Mouse (Mus musculus) hindbrain, embryonic 15.5 days (tissue): ENCODE measurements around the gene Psmc3. TPM values are rescaled to one million over a fixed set of nuclear protein-coding genes. Genes with fewer than 3 reads are reported as not detected.

Experiments used
- polyA plus RNA-seq: library from polyadenylated mRNA; unstranded; fragments of >200 nt; fragmentation: Nextera tagmentation; extraction: Ambion mirVana; gene quantifications from 2 replicates; pipeline ENCODE4 v1.2.1, GENCODE M21; 2015

The Psmc3 gene
- polyA plus RNA-seq, 1 experiment from 2014 or later, result 239 TPM

Other genes with a start within 250 kb of the Psmc3 start
- 231 and 236 TPM in 2 replicates for gene Mtch2, start 206.9 kb upstream of the Psmc3 start, polyA plus RNA-seq
- 152 and 182 TPM in 2 replicates for gene C1qtnf4, start 168.1 kb upstream of the Psmc3 start, polyA plus RNA-seq
- 52.7 and 58.0 TPM in 2 replicates for gene Kbtbd4, start 149.3 kb upstream of the Psmc3 start, polyA plus RNA-seq
- 208 and 220 TPM in 2 replicates for gene Ndufs3, start 149.2 kb upstream of the Psmc3 start, polyA plus RNA-seq
- gene Celf1, start 113.6 kb upstream of the Psmc3 start, polyA plus RNA-seq, result 94.7 and 103 TPM in 2 replicates
- gene Rapsn, start 18.4 kb upstream of the Psmc3 start, polyA plus RNA-seq, result 0.83 and 0.89 TPM in 2 replicates
- gene Slc39a13, start 16.4 kb downstream of the Psmc3 start, polyA plus RNA-seq, result 34.5 and 34.8 TPM in 2 replicates
- 3.8 and 5.6 TPM in 2 replicates for gene Spi1, start 28.4 kb downstream of the Psmc3 start, polyA plus RNA-seq
- 0.05 TPM in 1 of 2 replicates, not detected in the other for gene Mybpc3, start 64.1 kb downstream of the Psmc3 start, polyA plus RNA-seq
- 57.6 and 62.3 TPM in 2 replicates for gene Madd, start 129.8 kb downstream of the Psmc3 start, polyA plus RNA-seq
- 2.5 and 2.6 TPM in 2 replicates for gene Nr1h3, start 148.8 kb downstream of the Psmc3 start, polyA plus RNA-seq
- gene Acp2, start 148.9 kb downstream of the Psmc3 start, polyA plus RNA-seq, result 36.2 and 37.2 TPM in 2 replicates
- gene Ddb2, start 183.0 kb downstream of the Psmc3 start, polyA plus RNA-seq, result 16.3 and 16.6 TPM in 2 replicates
- 17.0 and 17.7 TPM in 2 replicates for gene Pacsin3, start 201.9 kb downstream of the Psmc3 start, polyA plus RNA-seq
- gene Arfgap2, start 211.0 kb downstream of the Psmc3 start, polyA plus RNA-seq, result 65.1 and 65.3 TPM in 2 replicates